Mouse (Mus musculus): ENCODE measurements around the gene Zfp36l2. TPM values are rescaled to one million over a fixed set of nuclear protein-coding genes. Genes with fewer than 3 reads are reported as not detected.

The Zfp36l2 gene
- polyA plus RNA-seq, 1 experiment: 45.9 TPM

GRCm38 (mm10) chr17:84136217-84136616 lies 51.5 kb downstream of the Zfp36l2 start:
- no peaks in the 10 kb centered on the region for H3K36me3 ChIP-seq (ENCODE audit: control insufficient read depth, insufficient read depth)
- H3ac ChIP-seq (ENCODE audit: control insufficient read depth, insufficient read length): no peak overlapping the region
- H3K4me2 ChIP-seq (ENCODE audit: low read depth): no peak overlapping the region
- no peak overlapping the region for H3K4me3 ChIP-seq
- no peaks in the 10 kb centered on the region for H3K79me2 ChIP-seq (ENCODE audit: control insufficient read depth, insufficient read depth)
- no peaks in the 10 kb centered on the region for H3K27me3 ChIP-seq (ENCODE audit: control insufficient read depth, insufficient read depth, insufficient read length)
- TF ChIP-seq TCF3 (IDR thresholded peaks at IDR 0.05; ENCODE audit: insufficient read length, low read depth): no peak
- no peak for TF ChIP-seq REST (IDR thresholded peaks at IDR 0.05; ENCODE audit: insufficient read depth, insufficient read length)
- no peak for TF ChIP-seq POLR2AphosphoS2 (IDR thresholded peaks at IDR 0.05; ENCODE audit: insufficient read length, low read depth)
- no peak for TF ChIP-seq MAX (IDR thresholded peaks at IDR 0.05; ENCODE audit: low read depth)
- no peak for TF ChIP-seq CEBPB (IDR thresholded peaks at IDR 0.05; ENCODE audit: insufficient read depth, poor library complexity, severe bottlenecking)
- TF ChIP-seq E2F4 (IDR thresholded peaks at IDR 0.05; ENCODE audit: insufficient read depth): no peak
- no peak for TF ChIP-seq SRF (IDR thresholded peaks at IDR 0.05; ENCODE audit: control insufficient read depth, insufficient read length, low read depth)
- no peak for TF ChIP-seq MYOG (IDR thresholded peaks at IDR 0.05; ENCODE audit: control insufficient read depth in 1 of 3, insufficient read depth in 1 of 3, insufficient read length in 2 of 3, low read depth in 2 of 3)

DNA sequence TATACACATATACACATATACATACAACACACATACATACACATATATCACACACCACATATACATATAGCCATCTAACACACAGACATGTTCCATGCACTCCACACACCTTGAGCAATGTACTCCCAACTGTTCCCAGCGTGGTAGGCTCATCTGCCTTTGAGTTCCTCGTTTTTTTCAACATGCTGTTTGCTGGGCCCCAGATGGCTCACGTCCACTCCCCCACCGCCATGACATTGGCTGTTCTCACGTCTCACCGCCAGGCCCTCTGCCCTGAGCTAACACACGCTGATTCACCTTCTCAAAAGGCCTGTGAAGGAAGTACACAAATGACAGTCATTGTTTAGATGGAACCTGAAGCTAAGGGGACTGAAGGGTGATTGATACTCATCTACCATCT lies 52.5 kb downstream of the Zfp36l2 start:
- Histone ChIP-seq H3K4me3 (no peak overlapping the region), H3K4me2 (ENCODE audit: low read depth) (no peak overlapping the region), H3K36me3 (ENCODE audit: control insufficient read depth, insufficient read depth) (no peaks in the 10 kb centered on the region), H3ac (ENCODE audit: control insufficient read depth, insufficient read length) (no peak overlapping the region), H3K79me2 (ENCODE audit: control insufficient read depth, insufficient read depth) (no peaks in the 10 kb centered on the region), H3K27me3 (ENCODE audit: control insufficient read depth, insufficient read depth, insufficient read length) (no peaks in the 10 kb centered on the region)
- TF ChIP-seq MYOD1 (IDR thresholded peaks at IDR 0.05; ENCODE audit: control insufficient read depth in 1 of 3, insufficient read length in 2 of 3, low read depth in 2 of 3): no peak
- no peak for TF ChIP-seq MYOG (IDR thresholded peaks at IDR 0.05; ENCODE audit: control insufficient read depth in 1 of 3, insufficient read depth in 1 of 3, insufficient read length in 2 of 3, low read depth in 2 of 3)
- TF ChIP-seq POLR2A (IDR thresholded peaks at IDR 0.05; ENCODE audit: insufficient read length, low read depth): no peak
- no peak for TF ChIP-seq MAX (IDR thresholded peaks at IDR 0.05; ENCODE audit: low read depth)
- TF ChIP-seq E2F4 (IDR thresholded peaks at IDR 0.05; ENCODE audit: insufficient read depth): no peak
- no peak for TF ChIP-seq TCF12 (IDR thresholded peaks at IDR 0.05; ENCODE audit: insufficient read depth, poor library complexity, severe bottlenecking)
- TF ChIP-seq CEBPB (IDR thresholded peaks at IDR 0.05; ENCODE audit: insufficient read depth, poor library complexity, severe bottlenecking): no peak
- TF ChIP-seq POLR2AphosphoS2 (IDR thresholded peaks at IDR 0.05; ENCODE audit: insufficient read length, low read depth): no peak
- no peak for TF ChIP-seq REST (IDR thresholded peaks at IDR 0.05; ENCODE audit: insufficient read depth, insufficient read length)
- no peak for TF ChIP-seq TCF3 (IDR thresholded peaks at IDR 0.05; ENCODE audit: insufficient read length, low read depth)

Data from myocyte (in vitro differentiated cells).